In genomic region chr1:133132388-133133326, GRCm38 (mm10) we compare ENCODE assay signal across 8 mouse cellular contexts. TPM values are rescaled to one million over a fixed set of nuclear protein-coding genes. Genes with fewer than 3 reads are reported as not detected.
DNase-seq lines count a peak whose midpoint lies in the region; ATAC-seq and TF ChIP-seq lines count a peak whose summit lies in the region.

No protein-coding gene starts in this region.

- 0 out of 2 replicates have a peak, but pooled peaks have one; percentile 28 for TF ChIP-seq POLR2A in small intestine, adult 2 months (IDR thresholded peaks at IDR 0.05; ENCODE audit: low read depth, low read length)

- peak overlapping the region; percentile 97 for H3K9ac ChIP-seq in limb, embryonic 13.5 days

- H3K27me3 ChIP-seq in heart, embryonic 10.5 days (ENCODE audit: insufficient read depth, poor library complexity, severe bottlenecking): no peaks in the 10 kb centered on the region
- H3K27me3 ChIP-seq in limb, embryonic 13.5 days: no peaks in the 10 kb centered on the region
- no peaks in the 10 kb centered on the region for H3K27me3 ChIP-seq in small intestine, adult 2 months (ENCODE audit: control insufficient read depth, insufficient read depth, low read length)

- DNase-seq in heart, adult 18-20 months: peak; percentile 13 to 47
- no peak for DNase-seq in heart, postnatal 25 days (ENCODE audit: low spot score)
- peak; percentile 12 for DNase-seq in Muller cell, postnatal 12 days (ENCODE audit: inconsistent ontology term)
- DNase-seq in heart, embryonic 10.5 days (ENCODE audit: low spot score): no peak
- no peak for DNase-seq in urinary bladder, postnatal 4 days (ENCODE audit: low spot score in 2 of 2)
- no peak for DNase-seq in right cerebral cortex, postnatal 36 days (ENCODE audit: low spot score in 2 of 2)

- H3K36me3 ChIP-seq in heart, embryonic 10.5 days: peaks cover 41% of the 10 kb centered on the region
- peaks cover 31% of the 10 kb centered on the region for H3K36me3 ChIP-seq in limb, embryonic 13.5 days
- peaks cover 38% of the 10 kb centered on the region for H3K36me3 ChIP-seq in small intestine, adult 2 months (ENCODE audit: control insufficient read depth, insufficient read depth, low read length)

- TF ChIP-seq CTCF in small intestine, adult 2 months (IDR thresholded peaks at IDR 0.05; ENCODE audit: extremely low read depth, insufficient read length, insufficient replicate concordance, low read depth, low read length): no peak

- H3K4me1 ChIP-seq in heart, embryonic 10.5 days: peaks cover 31% of the 10 kb centered on the region
- H3K4me1 ChIP-seq in limb, embryonic 13.5 days: peaks cover 48% of the 10 kb centered on the region
- peaks cover 5% of the 10 kb centered on the region; the same call in 1 of the 2 replicates for H3K4me1 ChIP-seq in small intestine, adult 2 months (ENCODE audit: control insufficient read depth, insufficient read depth, insufficient read length, low read length)

- H3K9me3 ChIP-seq in heart, embryonic 10.5 days: no peaks in the 10 kb centered on the region
- H3K9me3 ChIP-seq in limb, embryonic 13.5 days: no peaks in the 10 kb centered on the region

- WGBS in heart, embryonic 10.5 days: 7% methylated on average over 26 of the region's 26 CpGs
- WGBS in limb, embryonic 13.5 days: 11% methylated on average over 26 of the region's 26 CpGs
- WGBS in small intestine, adult 2 months: under 1% methylated on average over 26 of the region's 26 CpGs

- peak overlapping the region; percentile 86 for H3K4me3 ChIP-seq in heart, embryonic 10.5 days
- H3K4me3 ChIP-seq in limb, embryonic 13.5 days: peak overlapping the region; percentile 99
- peak overlapping the region; percentile 87 for H3K4me3 ChIP-seq in small intestine, adult 2 months (ENCODE audit: low read depth, low read length)

- intact Hi-C loops in heart, postnatal 25 days (cut with DNase I): no loop called here

- H3K4me2 ChIP-seq in limb, embryonic 13.5 days (replicated peaks): peak overlapping the region; percentile 100

- ATAC-seq in limb, embryonic 13.5 days (ENCODE audit: low FRiP score, low read depth): no peak

- peak overlapping the region; percentile 95 for H3K27ac ChIP-seq in heart, embryonic 10.5 days
- H3K27ac ChIP-seq in limb, embryonic 13.5 days: peak overlapping the region; percentile 97
- peak overlapping the region; percentile 99 for H3K27ac ChIP-seq in small intestine, adult 2 months (ENCODE audit: insufficient read depth, low read depth, low read length)

RNA-seq across cellular contexts. Expression of gene Ppp1r15b, which starts 1.7 kb away (rescaled TPM):
- total RNA-seq in heart, adult 18-20 months (2021): 10 to 100 TPM; 21.6 to 23.1 TPM
- 10 to 100 TPM; 22.1 to 27.3 TPM for total RNA-seq in heart, postnatal 25 days (2021)
- polyA plus RNA-seq in heart, embryonic 10.5 days (2016; fragmentation: Nextera tagmentation; extraction: Ambion mirVana): 44.9 and 46.1 TPM in 2 replicates
- polyA plus RNA-seq in limb, embryonic 13.5 days (2015; fragmentation: Nextera tagmentation; extraction: Ambion mirVana): 31.9 and 35.9 TPM in 2 replicates
- 26.7 and 43.3 TPM in 2 replicates for polyA plus RNA-seq in small intestine, adult 2 months (2012; rRNA removed)

RNA-seq across cellular contexts. Expression of gene Plekha6, which starts 31.4 kb away (rescaled TPM):
- total RNA-seq in heart, adult 18-20 months (2021): 10 to 100 TPM; 40.5 to 47.7 TPM
- 10 to 100 TPM; 66.5 to 77.1 TPM for total RNA-seq in heart, postnatal 25 days (2021)
- polyA plus RNA-seq in heart, embryonic 10.5 days (2016; fragmentation: Nextera tagmentation; extraction: Ambion mirVana): 13.5 and 14.2 TPM in 2 replicates
- 1.7 and 2.6 TPM in 2 replicates for polyA plus RNA-seq in limb, embryonic 13.5 days (2015; fragmentation: Nextera tagmentation; extraction: Ambion mirVana)
- polyA plus RNA-seq in small intestine, adult 2 months (2012; rRNA removed): 37.1 and 104 TPM in 2 replicates

Comparison
In these comparisons a context has a peak if more than half of its experiments do, and no peak if none do; other contexts are left out.
1. DNase-seq: peak in heart, adult 18-20 months (2 of 2) and Muller cell, postnatal 12 days (single experiment); none in heart, postnatal 25 days (single experiment), heart, embryonic 10.5 days (single experiment), urinary bladder, postnatal 4 days (0 of 2) and right cerebral cortex, postnatal 36 days (0 of 2).
2. Peak in every context shown above with its lines, with median percentiles within 50 percentile points of each other: H3K27ac ChIP-seq and H3K4me3 ChIP-seq.